11 mouse cellular contexts compared by ENCODE assay signal in the genomic region with DNA sequence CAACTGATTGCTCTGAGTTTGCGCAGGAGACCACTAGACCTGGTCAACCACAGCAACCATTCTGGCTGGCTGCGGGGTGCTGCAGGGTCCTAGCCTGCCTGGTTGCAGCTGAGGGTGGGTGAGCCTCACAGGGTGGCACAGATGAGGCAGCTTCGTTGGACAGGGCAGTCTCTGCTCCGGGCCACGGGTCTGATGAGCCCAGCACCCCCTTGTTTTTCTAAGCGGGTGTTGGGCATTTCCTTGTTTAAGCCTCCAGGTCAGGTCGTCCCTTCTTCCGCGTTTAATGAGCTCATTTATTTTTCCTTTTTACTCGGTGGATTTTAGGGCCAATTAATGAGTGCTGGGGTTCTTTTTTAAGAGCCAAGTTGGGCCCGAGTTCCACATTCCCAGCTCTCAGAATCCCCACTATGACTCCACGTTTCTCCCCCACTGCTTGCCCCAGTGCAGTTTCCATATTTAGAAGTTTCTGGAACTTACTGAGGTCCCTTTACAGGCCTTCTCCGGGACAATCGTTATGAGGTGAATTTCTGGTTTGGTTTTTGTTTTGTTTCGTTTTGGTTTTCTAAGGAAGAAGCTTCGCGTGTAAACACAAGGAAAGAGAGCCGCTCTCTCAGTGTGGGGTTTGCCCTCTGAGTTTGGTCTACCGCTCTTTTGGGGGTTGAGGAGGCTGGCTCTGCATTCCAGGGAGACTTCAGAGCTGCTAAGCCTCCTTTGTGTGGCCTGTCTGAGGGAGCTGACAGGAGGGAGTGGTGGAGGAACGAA. TPM values are rescaled to one million over a fixed set of nuclear protein-coding genes. Genes with fewer than 3 reads are reported as not detected.
DNase-seq lines count a peak whose midpoint lies in the region; ATAC-seq and TF ChIP-seq lines count a peak whose summit lies in the region.
"Had no signal": no experiment of that assay in that cellular context is flagged by ENCODE, and none has a peak within 500 bp of the region (broad histone marks: within the 10 kb centered on the region; RNA-seq: fewer than 3 reads in every experiment).

No protein-coding gene starts in this region.

- no peaks in the 10 kb centered on the region for H3K4me1 ChIP-seq in hindbrain, embryonic 11.5 days (replicated peaks; ENCODE audit: control insufficient read depth, insufficient read depth, low read length)

- no peaks in the 10 kb centered on the region for H3K36me3 ChIP-seq in hindbrain, embryonic 11.5 days (ENCODE audit: control insufficient read depth, insufficient read depth, low read length)

- peak overlapping the region; percentile 86 for H3K27ac ChIP-seq in layer of hippocampus, adult 2 months
- H3K27ac ChIP-seq in hindbrain, embryonic 11.5 days (ENCODE audit: low read depth, low read length), result no peak overlapping the region

- no peak for ATAC-seq in hindbrain, embryonic 11.5 days (ENCODE audit: low FRiP score)

- H3K4me3 ChIP-seq in layer of hippocampus, adult 2 months, result peak overlapping the region; percentile 34
- H3K4me3 ChIP-seq in hindbrain, embryonic 11.5 days (ENCODE audit: low read depth, low read length), result no peak overlapping the region
- H3K4me3 ChIP-seq: erythroblast, embryonic 14.5 days had no signal

- no peak overlapping the region for H3K9ac ChIP-seq in hindbrain, embryonic 11.5 days (ENCODE audit: low read depth, low read length)

- DNase-seq in adrenal gland, postnatal 10 days, result peak; percentile 12
- DNase-seq in adrenal gland, postnatal 36 days, result no peak
- peak; percentile 18 to 49 for DNase-seq in layer of hippocampus, adult 2 months (ENCODE audit: low spot score in 2 of 2)
- no peak for DNase-seq in layer of hippocampus, postnatal 36 days
- peak; percentile 43 for DNase-seq in Muller cell, postnatal 12 days (ENCODE audit: inconsistent ontology term)
- DNase-seq in layer of hippocampus, postnatal 10 days (ENCODE audit: low spot score in 2 of 2), result peak; percentile 28 to 49
- DNase-seq in gastrocnemius, adult 8-10 months (ENCODE audit: low spot score in 2 of 2), result no peak
- no peak for DNase-seq in hindbrain, embryonic 11.5 days (ENCODE audit: low spot score)
- DNase-seq: heart, postnatal 36 days; liver had no signal

- H3K4me2 ChIP-seq in hindbrain, embryonic 11.5 days (replicated peaks; ENCODE audit: low read depth, low read length), result no peak overlapping the region

- 50% methylated on average over 20 of the region's 20 CpGs for WGBS in hindbrain, embryonic 11.5 days

- no peaks in the 10 kb centered on the region for H3K27me3 ChIP-seq in hindbrain, embryonic 11.5 days (ENCODE audit: control insufficient read depth, insufficient read depth, low read length)

- no peaks in the 10 kb centered on the region for H3K9me3 ChIP-seq in hindbrain, embryonic 11.5 days (ENCODE audit: control insufficient read depth, low read length)

- TF ChIP-seq CTCF in layer of hippocampus, adult 2 months (conservative IDR thresholded peaks at IDR 0.05), result no peak

RNA-seq across cellular contexts. Expression of a gene that starts 24.5 kb away (rescaled TPM):
- total RNA-seq in adrenal gland, postnatal 10 days (2021), result 10 to 100 TPM; 41.1 to 58.2 TPM
- 10 to 100 TPM; 38.2 to 43.6 TPM for total RNA-seq in adrenal gland, postnatal 36 days (2021)
- 10 to 100 TPM; 33.2 to 35.3 TPM for total RNA-seq in layer of hippocampus, adult 2 months (2021)
- total RNA-seq in layer of hippocampus, postnatal 36 days (2021), result 10 to 100 TPM; 36.4 to 38.4 TPM
- 10 to 100 TPM; 28.5 to 33.9 TPM for total RNA-seq in layer of hippocampus, postnatal 10 days (2021)
- total RNA-seq in gastrocnemius, adult 8-10 months (2022), result 10 to 100 TPM; 13.9 to 19.9 (median 16.6) TPM
- 68.1 and 69.5 TPM in 2 replicates for polyA plus RNA-seq in hindbrain, embryonic 11.5 days (2014; fragmentation: Nextera tagmentation; extraction: Ambion mirVana)

RNA-seq across cellular contexts. Expression of a gene that starts 50.6 kb away (rescaled TPM):
- total RNA-seq in adrenal gland, postnatal 10 days (2021), result 10 to 100 TPM in 1 of 2 experiments, 1 to 10 TPM in 1; 7.4 to 11.4 TPM
- 1 to 10 TPM; 1.3 to 1.6 TPM for total RNA-seq in adrenal gland, postnatal 36 days (2021)
- 10 to 100 TPM; 15.3 to 16.8 TPM for total RNA-seq in layer of hippocampus, adult 2 months (2021)
- 10 to 100 TPM; 13.9 to 16.8 TPM for total RNA-seq in layer of hippocampus, postnatal 36 days (2021)
- total RNA-seq in layer of hippocampus, postnatal 10 days (2021), result 10 to 100 TPM; 12.0 to 13.2 TPM
- total RNA-seq in gastrocnemius, adult 8-10 months (2022), result 1 to 10 TPM in 1 of 4 experiments, under 1 TPM in 3; 0.56 to 1.4 (median 0.73) TPM
- 3.8 and 4.7 TPM in 2 replicates for polyA plus RNA-seq in hindbrain, embryonic 11.5 days (2014; fragmentation: Nextera tagmentation; extraction: Ambion mirVana)

Comparison
In these comparisons a context has a peak if more than half of its experiments do, and no peak if none do; other contexts are left out.
1. DNase-seq: peak in adrenal gland, postnatal 10 days (single experiment), layer of hippocampus, adult 2 months (2 of 2), Muller cell, postnatal 12 days (single experiment) and layer of hippocampus, postnatal 10 days (2 of 2); none in adrenal gland, postnatal 36 days (0 of 2), layer of hippocampus, postnatal 36 days (0 of 2), gastrocnemius, adult 8-10 months (0 of 2) and hindbrain, embryonic 11.5 days (single experiment).